Mouse (Mus musculus): ENCODE results near the gene Lpin1.

- TF ChIP-seq POLR2A (IDR thresholded peaks at IDR 0.05; ENCODE audit: borderline replicate concordance, insufficient read depth, low read length): no peak
- no peak for TF ChIP-seq CTCF (IDR thresholded peaks at IDR 0.05; ENCODE audit: borderline replicate concordance, insufficient read depth, low read depth, low read length)
These were observed 25.8 kb downstream of the Lpin1 start for GRCm38 (mm10) chr12:16584964-16585363.

Data from cerebellum, adult 2 months (tissue).